Mouse (Mus musculus) stomach, embryonic 15.5 days (tissue): ENCODE measurements around the gene Arhgef28. TPM values are rescaled to one million over a fixed set of nuclear protein-coding genes. Genes with fewer than 3 reads are reported as not detected.
"Not testable (repeated sequence)": the region's sequence is repeated elsewhere in the genome, so short reads cannot be mapped to it uniquely, and the experiment has no call there.

Source experiments
- ATAC-seq: fragments of 200-750 bp; cut with Nextera tagmentation; 2 replicates; pipeline ENCODE4 v1.8.0; 2017; ENCODE audit warnings: low read depth, moderate number of reproducible peaks, moderate TSS enrichment; ENCODE audit not compliant: insufficient read depth, low FRiP score
- H3K27ac ChIP-seq: fragments of 300-500 bp; sonication (generic); 2 replicates; pipeline ENCODE4 v1.5.1; 2015; ENCODE audit warnings: mild to moderate bottlenecking, inconsistent platforms
- H3K27me3 ChIP-seq: fragments of 300-500 bp; sonication (generic); replicated peaks from 2 replicates; pipeline ENCODE4 v1.6.1; 2015; ENCODE audit warnings: inconsistent platforms
- H3K36me3 ChIP-seq: fragments of 300-500 bp; sonication (generic); 2 replicates; pipeline ENCODE4 v1.6.1; 2015; ENCODE audit warnings: inconsistent platforms
- H3K4me1 ChIP-seq: fragments of 300-500 bp; sonication (generic); 2 replicates; pipeline ENCODE4 v1.6.1; 2015; ENCODE audit warnings: inconsistent platforms
- H3K4me2 ChIP-seq: fragments of 300-500 bp; sonication (generic); 2 replicates; pipeline ENCODE4 v1.6.1; 2015; ENCODE audit warnings: mild to moderate bottlenecking, inconsistent platforms
- H3K4me3 ChIP-seq: fragments of 300-500 bp; sonication (generic); replicated peaks from 2 replicates; pipeline ENCODE4 v1.5.1; 2015; ENCODE audit warnings: inconsistent platforms
- H3K9ac ChIP-seq: fragments of 300-500 bp; sonication (generic); 2 replicates; pipeline ENCODE4 v1.6.1; 2015; ENCODE audit warnings: inconsistent platforms
- H3K9me3 ChIP-seq: fragments of 300-500 bp; sonication (generic); 2 replicates; pipeline ENCODE4 v1.6.1; 2016; ENCODE audit warnings: inconsistent platforms
- WGBS: fragments of 180-500 bp; shearing (Covaris S2); methylation state at CpG from one replicate; pipeline ENCODE4 v1.1.7; 2015; 5-methylcytosine and 5-hydroxymethylcytosine counted together
- polyA plus RNA-seq: library from polyadenylated mRNA; unstranded; fragments of >200 nt; fragmentation: Nextera tagmentation; extraction: Ambion mirVana; gene quantifications from 2 replicates; pipeline ENCODE4 v1.2.1, GENCODE M21; 2015

The Arhgef28 gene
- polyA plus RNA-seq, 1 experiment from 2014 or later = 23.7 TPM

DNA sequence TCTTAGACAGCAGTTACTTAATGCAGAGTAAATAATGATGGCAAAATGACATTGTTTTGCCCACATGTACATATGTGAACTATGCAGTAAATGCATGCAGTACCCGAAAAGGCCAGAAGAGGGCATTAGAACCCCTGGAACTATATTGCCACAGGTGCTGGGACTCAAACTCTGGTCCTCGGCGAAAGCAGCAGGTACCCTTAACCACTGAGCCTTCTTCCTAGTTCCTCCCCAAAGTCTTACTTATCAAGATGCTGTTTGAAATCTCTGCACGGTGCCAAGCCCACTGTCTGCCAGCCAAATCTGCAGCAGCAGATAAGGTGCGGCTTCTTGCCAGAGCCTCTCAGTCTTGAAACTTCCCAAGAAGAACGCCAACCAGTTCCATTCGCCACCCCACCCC, 181.1 kb downstream of the Arhgef28 start:
- no peak for ATAC-seq
- Histone ChIP-seq H3K4me1 (peaks cover 3% of the 10 kb centered on the region; the same call in 1 of the 2 replicates), H3K4me3 (no peak overlapping the region), H3K27me3 (no peaks in the 10 kb centered on the region), H3K9ac (no peak overlapping the region), H3K9me3 (no peaks in the 10 kb centered on the region), H3K36me3 (0 out of 2 replicates have a peak, but pooled peaks cover 5% of the 10 kb centered on the region), H3K4me2 (no peak overlapping the region), H3K27ac (no peak overlapping the region)
- 81% methylated on average over 7 of the region's 7 CpGs for WGBS

GRCm38 (mm10) chr13:98024680-98025079, 181.6 kb downstream of the Arhgef28 start:
- Histone ChIP-seq H3K4me3 (no peak overlapping the region), H3K27me3 (no peaks in the 10 kb centered on the region), H3K36me3 (0 out of 2 replicates have a peak, but pooled peaks cover 5% of the 10 kb centered on the region), H3K9me3 (no peaks in the 10 kb centered on the region), H3K4me1 (peaks cover 3% of the 10 kb centered on the region; the same call in 1 of the 2 replicates), H3K27ac (no peak overlapping the region), H3K4me2 (no peak overlapping the region), H3K9ac (no peak overlapping the region)
- no peak for ATAC-seq
- 89% methylated on average over 12 of the region's 12 CpGs for WGBS

DNA sequence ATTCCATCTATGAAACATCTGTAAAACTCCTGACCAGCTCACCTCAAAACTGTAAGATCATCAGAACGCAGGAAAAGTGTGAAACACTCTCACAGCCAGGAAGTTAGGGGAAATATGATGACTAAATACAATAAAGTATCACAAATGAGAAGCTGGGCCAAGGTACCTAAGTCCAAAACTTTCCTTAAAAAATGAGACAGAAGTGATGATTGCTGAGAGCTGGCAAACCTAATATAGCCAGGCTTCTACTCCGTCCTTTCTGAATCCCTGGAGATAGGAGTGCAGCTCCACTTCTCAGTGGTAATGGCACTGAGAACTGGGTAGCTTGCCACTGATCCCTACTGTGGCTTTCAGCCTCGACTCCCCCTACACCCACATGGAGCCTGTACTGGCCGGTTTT, 184.3 kb downstream of the Arhgef28 start:
- H3K9ac ChIP-seq = no peak overlapping the region
- H3K9me3 ChIP-seq = no peaks in the 10 kb centered on the region
- WGBS = 72% methylated on average over 4 of the region's 4 CpGs
- H3K4me1 ChIP-seq = 0 out of 2 replicates have a peak, but pooled peaks cover 4% of the 10 kb centered on the region
- H3K27ac ChIP-seq = no peak overlapping the region
- no peak overlapping the region for H3K4me3 ChIP-seq
- no peak for ATAC-seq
- H3K4me2 ChIP-seq = no peak overlapping the region
- H3K27me3 ChIP-seq = no peaks in the 10 kb centered on the region
- H3K36me3 ChIP-seq = no peaks in the 10 kb centered on the region

- WGBS = 89% methylated on average over 8 of the region's 8 CpGs
- 0 out of 2 replicates have a peak, but pooled peaks cover 10% of the 10 kb centered on the region for H3K4me1 ChIP-seq
Measured at GRCm38 (mm10) chr13:98018837-98019236, 187.4 kb downstream of the Arhgef28 start.

DNA sequence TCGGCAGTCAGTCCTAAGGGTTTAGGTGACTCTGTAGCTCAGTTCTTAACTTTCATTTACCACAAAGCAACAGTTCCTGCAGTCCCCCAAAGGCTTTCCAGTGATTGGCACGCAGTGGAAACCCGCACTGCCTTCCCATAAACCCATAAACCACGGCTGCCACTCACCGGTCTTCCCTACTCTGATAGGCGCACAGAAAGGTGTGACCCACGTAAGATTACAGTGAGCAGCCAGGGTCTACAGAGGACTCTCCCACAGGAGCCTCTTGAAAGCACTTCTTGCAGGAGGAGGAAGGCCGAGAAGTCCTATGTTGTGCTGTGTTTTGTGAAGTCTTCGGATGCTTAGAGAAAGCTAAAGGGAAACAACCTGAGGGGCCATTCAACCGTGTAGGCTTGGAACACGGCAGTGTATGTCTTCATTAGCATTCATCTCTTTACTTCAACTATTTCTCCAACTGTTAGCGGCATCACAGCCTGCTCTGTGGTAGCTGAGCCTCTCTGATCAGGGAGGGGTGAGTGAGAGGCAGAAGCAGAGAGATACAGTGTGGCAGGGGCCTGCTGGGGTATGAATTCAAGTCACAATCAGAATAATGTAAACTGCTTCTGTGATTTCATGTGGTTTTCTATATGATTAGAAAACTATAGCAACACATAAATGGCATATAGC, 189.2 kb downstream of the Arhgef28 start:
- Histone ChIP-seq H3K27ac (no peak overlapping the region), H3K4me2 (peak overlapping the region; percentile 62), H3K9me3 (no peaks in the 10 kb centered on the region), H3K4me3 (peak overlapping the region; percentile 31), H3K9ac (no peak overlapping the region), H3K36me3 (no peaks in the 10 kb centered on the region), H3K27me3 (no peaks in the 10 kb centered on the region), H3K4me1 (0 out of 2 replicates have a peak, but pooled peaks cover 10% of the 10 kb centered on the region)
- 0 out of 2 replicates have a peak, but pooled peaks have one; percentile 53 for ATAC-seq
- 30% methylated on average over 12 of the region's 12 CpGs for WGBS

More at GRCm38 (mm10) chr13:98018837-98019236, 187.4 kb downstream of the Arhgef28 start:
- not testable (repeated sequence) for H3K27ac ChIP-seq, H3K9ac ChIP-seq, H3K4me2 ChIP-seq, H3K4me3 ChIP-seq, H3K9me3 ChIP-seq, H3K36me3 ChIP-seq, H3K27me3 ChIP-seq, ATAC-seq

- Histone ChIP-seq H3K27ac (peak overlapping the region; percentile 53), H3K9me3 (no peaks in the 10 kb centered on the region), H3K27me3 (no peaks in the 10 kb centered on the region), H3K9ac (peak overlapping the region; percentile 7; the same call in 1 of the 2 replicates), H3K4me2 (peak overlapping the region; percentile 62), H3K4me1 (0 out of 2 replicates have a peak, but pooled peaks cover 10% of the 10 kb centered on the region), H3K4me3 (peak overlapping the region; percentile 31), H3K36me3 (no peaks in the 10 kb centered on the region)
- 0 out of 2 replicates have a peak, but pooled peaks have one; percentile 28 for ATAC-seq
- 9% methylated on average over 33 of the region's 33 CpGs for WGBS
Measured at GRCm38 (mm10) chr13:98015981-98016922, 190.0 kb downstream of the Arhgef28 start.

GRCm38 (mm10) chr13:98014892-98015291, 191.3 kb downstream of the Arhgef28 start:
- 66% methylated on average over 3 of the region's 3 CpGs for WGBS

DNA sequence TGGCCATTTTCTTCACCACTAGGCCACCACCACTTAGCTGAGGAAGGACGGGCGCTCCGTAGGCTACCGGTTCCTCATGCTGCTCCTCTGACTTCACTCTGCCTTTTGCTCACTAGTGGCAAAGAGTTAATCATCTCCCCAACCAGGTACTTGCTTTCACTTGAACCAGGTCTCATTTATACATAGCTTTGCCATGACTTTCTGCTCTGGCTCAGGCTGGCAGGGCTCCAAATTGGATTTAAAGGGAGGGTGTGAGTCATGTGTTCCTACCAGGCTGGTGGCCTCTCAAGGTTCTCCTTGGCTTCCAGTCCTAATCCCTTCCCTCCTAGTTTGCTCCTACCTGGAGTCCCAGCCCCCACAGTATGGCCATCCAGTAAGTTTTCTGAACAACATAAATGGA, 192.5 kb downstream of the Arhgef28 start:
- H3K4me1 ChIP-seq = 0 out of 2 replicates have a peak, but pooled peaks cover 10% of the 10 kb centered on the region
- H3K27ac ChIP-seq = peak overlapping the region; percentile 54; the same call in 1 of the 2 replicates
- no peaks in the 10 kb centered on the region for H3K36me3 ChIP-seq
- no peak overlapping the region for H3K4me2 ChIP-seq
- H3K9ac ChIP-seq = no peak overlapping the region
- H3K4me3 ChIP-seq = no peak overlapping the region
- H3K27me3 ChIP-seq = no peaks in the 10 kb centered on the region
- ATAC-seq = peak; percentile 76; the same call in 1 of the 2 replicates
- no peaks in the 10 kb centered on the region for H3K9me3 ChIP-seq
- WGBS = 78% methylated on average over 4 of the region's 4 CpGs

More at GRCm38 (mm10) chr13:98014892-98015291, 191.3 kb downstream of the Arhgef28 start:
- no peaks in the 10 kb centered on the region for H3K36me3 ChIP-seq
- 0 out of 2 replicates have a peak, but pooled peaks cover 10% of the 10 kb centered on the region for H3K4me1 ChIP-seq
- no peak overlapping the region for H3K4me3 ChIP-seq
- H3K4me2 ChIP-seq = no peak overlapping the region
- H3K9ac ChIP-seq = no peak overlapping the region
- no peaks in the 10 kb centered on the region for H3K9me3 ChIP-seq
- no peak for ATAC-seq
- no peaks in the 10 kb centered on the region for H3K27me3 ChIP-seq
- no peak overlapping the region for H3K27ac ChIP-seq

- no peaks in the 10 kb centered on the region for H3K9me3 ChIP-seq
- ATAC-seq = no peak
- 51% methylated on average over 6 of the region's 6 CpGs for WGBS
- H3K4me3 ChIP-seq = no peak overlapping the region
- no peaks in the 10 kb centered on the region for H3K36me3 ChIP-seq
- H3K4me2 ChIP-seq = no peak overlapping the region
- no peak overlapping the region for H3K9ac ChIP-seq
- H3K27me3 ChIP-seq = no peaks in the 10 kb centered on the region
- H3K4me1 ChIP-seq = 0 out of 2 replicates have a peak, but pooled peaks cover 6% of the 10 kb centered on the region
- H3K27ac ChIP-seq = no peak overlapping the region
Measured at GRCm38 (mm10) chr13:98011931-98012341, 194.3 kb downstream of the Arhgef28 start.

- no peak overlapping the region for H3K4me3 ChIP-seq
- 56% methylated on average over 4 of the region's 4 CpGs for WGBS
- H3K9ac ChIP-seq = no peak overlapping the region
- no peak overlapping the region; the same call in 1 of the 2 replicates for H3K27ac ChIP-seq
- H3K36me3 ChIP-seq = no peaks in the 10 kb centered on the region
- no peaks in the 10 kb centered on the region for H3K9me3 ChIP-seq
- H3K27me3 ChIP-seq = no peaks in the 10 kb centered on the region
- ATAC-seq = no peak
- no peaks in the 10 kb centered on the region; the same call in 1 of the 2 replicates for H3K4me1 ChIP-seq
- no peak overlapping the region for H3K4me2 ChIP-seq
Measured at GRCm38 (mm10) chr13:98009070-98009469, 197.2 kb downstream of the Arhgef28 start.

DNA sequence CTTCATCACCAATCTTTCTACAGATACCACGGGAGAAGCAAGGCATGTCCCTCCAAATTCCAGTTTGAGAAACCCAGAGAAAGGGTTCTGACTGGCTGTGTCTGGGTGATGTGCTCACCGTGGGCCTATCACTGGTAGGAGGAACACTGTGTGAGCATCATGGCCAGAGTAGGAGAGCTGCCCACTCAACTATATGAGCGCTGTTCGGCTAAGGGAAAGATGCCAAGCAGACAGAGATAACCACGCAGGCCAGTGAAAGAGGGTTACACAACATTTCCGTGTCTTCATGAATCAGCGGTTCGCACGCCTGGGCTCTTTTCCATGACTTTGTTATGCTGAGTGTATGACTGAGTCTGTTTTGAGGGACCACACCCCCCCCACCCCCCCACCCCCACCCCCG, 197.7 kb downstream of the Arhgef28 start:
- no peak for ATAC-seq

More for the DNA sequence above, 197.7 kb downstream of the Arhgef28 start:
- H3K27ac ChIP-seq = no peak overlapping the region
- no peak overlapping the region for H3K4me3 ChIP-seq
- no peaks in the 10 kb centered on the region for H3K9me3 ChIP-seq
- no peak overlapping the region for H3K4me2 ChIP-seq
- no peak overlapping the region for H3K9ac ChIP-seq
- H3K4me1 ChIP-seq = no peaks in the 10 kb centered on the region; the same call in 1 of the 2 replicates
- H3K27me3 ChIP-seq = no peaks in the 10 kb centered on the region
- 80% methylated on average over 10 of the region's 10 CpGs for WGBS
- no peaks in the 10 kb centered on the region for H3K36me3 ChIP-seq
